Mouse (Mus musculus) hindbrain, embryonic 15.5 days (tissue): ENCODE data around the gene Echdc3. TPM values are rescaled to one million over a fixed set of nuclear protein-coding genes. Genes with fewer than 3 reads are reported as not detected.

Experiments used
- ATAC-seq: fragments of 200-750 bp; cut with Nextera tagmentation; 2 replicates; pipeline ENCODE4 v1.8.0; 2017; ENCODE audit warnings: low read depth, moderate number of reproducible peaks, moderate TSS enrichment; ENCODE audit not compliant: low FRiP score
- H3K27ac ChIP-seq: fragments of 300-500 bp; sonication (generic); replicated peaks from 2 replicates; pipeline ENCODE4 v1.5.1; 2015; ENCODE audit warnings: mild to moderate bottlenecking, inconsistent platforms
- H3K27me3 ChIP-seq: fragments of 300-500 bp; sonication (generic); 2 replicates; pipeline ENCODE4 v1.6.1; 2015; ENCODE audit warnings: control low read depth, inconsistent platforms
- H3K36me3 ChIP-seq: fragments of 300-500 bp; sonication (generic); 2 replicates; pipeline ENCODE4 v1.6.1; 2015; ENCODE audit warnings: control low read depth, inconsistent platforms
- H3K4me1 ChIP-seq: fragments of 300-500 bp; sonication (generic); replicated peaks from 2 replicates; pipeline ENCODE4 v1.6.1; 2015; ENCODE audit warnings: control low read depth, inconsistent platforms
- H3K4me2 ChIP-seq: fragments of 300-500 bp; sonication (generic); 2 replicates; pipeline ENCODE4 v1.6.1; 2015; ENCODE audit warnings: moderate library complexity, mild to moderate bottlenecking, inconsistent platforms
- H3K4me3 ChIP-seq: fragments of 300-500 bp; sonication (generic); 2 replicates; pipeline ENCODE4 v1.5.1; 2015; ENCODE audit warnings: mild to moderate bottlenecking, inconsistent platforms
- H3K9ac ChIP-seq: fragments of 300-500 bp; sonication (generic); 2 replicates; pipeline ENCODE4 v1.6.1; 2015; ENCODE audit warnings: inconsistent platforms
- H3K9me3 ChIP-seq: fragments of 300-500 bp; sonication (generic); 2 replicates; pipeline ENCODE4 v1.6.1; 2016; ENCODE audit warnings: control low read depth, inconsistent platforms
- WGBS: fragments of 180-500 bp; shearing (Covaris S2); methylation state at CpG from one replicate; pipeline ENCODE4 v1.1.7; 2015; 5-methylcytosine and 5-hydroxymethylcytosine counted together
- polyA plus RNA-seq: library from polyadenylated mRNA; unstranded; fragments of >200 nt; fragmentation: Nextera tagmentation; extraction: Ambion mirVana; gene quantifications from 2 replicates; pipeline ENCODE4 v1.2.1, GENCODE M21; 2015

Echdc3 gene
- polyA plus RNA-seq, 1 experiment from 2014 or later = 1.3 TPM

- H3K4me3 ChIP-seq = no peak overlapping the region
- H3K27me3 ChIP-seq = no peaks in the 10 kb centered on the region
- no peak overlapping the region for H3K9ac ChIP-seq
- ATAC-seq = no peak
- 94% methylated on average over 5 of the region's 5 CpGs for WGBS
- 0 out of 2 replicates have a peak, but pooled peaks cover 2% of the 10 kb centered on the region for H3K9me3 ChIP-seq
- no peaks in the 10 kb centered on the region for H3K36me3 ChIP-seq
- no peak overlapping the region for H3K27ac ChIP-seq
- no peaks in the 10 kb centered on the region for H3K4me1 ChIP-seq
- no peak overlapping the region for H3K4me2 ChIP-seq
Measured at GRCm38 (mm10) chr2:6241446-6241845, 28.6 kb upstream of the Echdc3 start.

GRCm38 (mm10) chr2:6240072-6240471, 27.2 kb upstream of the Echdc3 start:
- no peaks in the 10 kb centered on the region for H3K27me3 ChIP-seq
- no peak overlapping the region for H3K4me2 ChIP-seq
- H3K36me3 ChIP-seq = no peaks in the 10 kb centered on the region
- no peaks in the 10 kb centered on the region for H3K4me1 ChIP-seq
- no peak overlapping the region for H3K4me3 ChIP-seq
- no peak for ATAC-seq
- H3K27ac ChIP-seq = no peak overlapping the region
- 81% methylated on average over 1 of the region's 1 CpGs for WGBS
- H3K9ac ChIP-seq = no peak overlapping the region
- H3K9me3 ChIP-seq = no peaks in the 10 kb centered on the region

GRCm38 (mm10) chr2:6239333-6239732, 26.5 kb upstream of the Echdc3 start:
- no peaks in the 10 kb centered on the region for H3K9me3 ChIP-seq
- no peaks in the 10 kb centered on the region for H3K4me1 ChIP-seq
- H3K9ac ChIP-seq = no peak overlapping the region
- H3K4me3 ChIP-seq = no peak overlapping the region
- no peaks in the 10 kb centered on the region for H3K27me3 ChIP-seq
- H3K4me2 ChIP-seq = no peak overlapping the region
- ATAC-seq = no peak
- H3K27ac ChIP-seq = no peak overlapping the region
- WGBS = 68% methylated on average over 4 of the region's 4 CpGs
- H3K36me3 ChIP-seq = no peaks in the 10 kb centered on the region

- H3K27ac ChIP-seq = no peak overlapping the region
- 71% methylated on average over 2 of the region's 2 CpGs for WGBS
- H3K9ac ChIP-seq = no peak overlapping the region
- H3K4me3 ChIP-seq = no peak overlapping the region
- ATAC-seq = no peak
- H3K36me3 ChIP-seq = no peaks in the 10 kb centered on the region
- no peaks in the 10 kb centered on the region for H3K4me1 ChIP-seq
- H3K9me3 ChIP-seq = no peaks in the 10 kb centered on the region
- no peak overlapping the region for H3K4me2 ChIP-seq
- no peaks in the 10 kb centered on the region for H3K27me3 ChIP-seq
Measured at GRCm38 (mm10) chr2:6238679-6239078, 25.8 kb upstream of the Echdc3 start.

- ATAC-seq = no peak
- WGBS = 62% methylated on average over 4 of the region's 4 CpGs
Measured at GRCm38 (mm10) chr2:6238244-6238643, 25.4 kb upstream of the Echdc3 start.

GRCm38 (mm10) chr2:6233353-6233752, 20.5 kb upstream of the Echdc3 start:
- Histone ChIP-seq H3K4me1 (no peaks in the 10 kb centered on the region), H3K27me3 (no peaks in the 10 kb centered on the region), H3K9ac (no peak overlapping the region), H3K27ac (no peak overlapping the region), H3K4me2 (no peak overlapping the region), H3K9me3 (no peaks in the 10 kb centered on the region), H3K4me3 (no peak overlapping the region), H3K36me3 (no peaks in the 10 kb centered on the region)
- ATAC-seq = no peak
- 63% methylated on average over 6 of the region's 6 CpGs for WGBS

More at GRCm38 (mm10) chr2:6238244-6238643, 25.4 kb upstream of the Echdc3 start:
- Histone ChIP-seq H3K9ac (no peak overlapping the region), H3K4me2 (no peak overlapping the region), H3K27ac (no peak overlapping the region), H3K4me3 (no peak overlapping the region), H3K4me1 (no peaks in the 10 kb centered on the region), H3K9me3 (no peaks in the 10 kb centered on the region), H3K36me3 (no peaks in the 10 kb centered on the region), H3K27me3 (no peaks in the 10 kb centered on the region)

- Histone ChIP-seq H3K36me3 (no peaks in the 10 kb centered on the region), H3K27ac (no peak overlapping the region), H3K27me3 (no peaks in the 10 kb centered on the region), H3K9ac (no peak overlapping the region), H3K9me3 (no peaks in the 10 kb centered on the region), H3K4me3 (no peak overlapping the region), H3K4me2 (no peak overlapping the region), H3K4me1 (no peaks in the 10 kb centered on the region)
- WGBS = 85% methylated on average over 7 of the region's 7 CpGs
- no peak for ATAC-seq
Measured at GRCm38 (mm10) chr2:6232755-6233154, 19.9 kb upstream of the Echdc3 start.

GRCm38 (mm10) chr2:6230865-6231264, 18.0 kb upstream of the Echdc3 start:
- no peak overlapping the region for H3K4me3 ChIP-seq
- no peak overlapping the region for H3K27ac ChIP-seq
- WGBS = 79% methylated on average over 6 of the region's 6 CpGs
- H3K9me3 ChIP-seq = no peaks in the 10 kb centered on the region
- no peak for ATAC-seq
- no peaks in the 10 kb centered on the region for H3K27me3 ChIP-seq
- peaks cover 9% of the 10 kb centered on the region; the same call in 1 of the 2 replicates for H3K4me1 ChIP-seq
- no peaks in the 10 kb centered on the region for H3K36me3 ChIP-seq
- H3K9ac ChIP-seq = no peak overlapping the region
- H3K4me2 ChIP-seq = no peak overlapping the region

- Histone ChIP-seq H3K4me3 (no peak overlapping the region), H3K4me2 (no peak overlapping the region), H3K9ac (no peak overlapping the region), H3K27me3 (no peaks in the 10 kb centered on the region), H3K36me3 (no peaks in the 10 kb centered on the region), H3K9me3 (no peaks in the 10 kb centered on the region), H3K4me1 (peaks cover 9% of the 10 kb centered on the region; the same call in 1 of the 2 replicates), H3K27ac (no peak overlapping the region)
- peak; percentile 62; the same call in 1 of the 2 replicates for ATAC-seq
- 68% methylated on average over 5 of the region's 5 CpGs for WGBS
Measured at GRCm38 (mm10) chr2:6229597-6230290, 16.9 kb upstream of the Echdc3 start.

- Histone ChIP-seq H3K36me3 (no peaks in the 10 kb centered on the region), H3K27ac (peak overlapping the region; percentile 6; the same call in 1 of the 2 replicates), H3K4me2 (no peak overlapping the region), H3K9ac (no peak overlapping the region), H3K4me1 (peaks cover 9% of the 10 kb centered on the region; the same call in 1 of the 2 replicates), H3K27me3 (no peaks in the 10 kb centered on the region), H3K4me3 (no peak overlapping the region), H3K9me3 (no peaks in the 10 kb centered on the region)
- no peak for ATAC-seq
- 77% methylated on average over 7 of the region's 7 CpGs for WGBS
Measured at GRCm38 (mm10) chr2:6227059-6227445, 14.2 kb upstream of the Echdc3 start.

GRCm38 (mm10) chr2:6226361-6227058, 13.7 kb upstream of the Echdc3 start:
- H3K36me3 ChIP-seq = no peaks in the 10 kb centered on the region
- 62% methylated on average over 10 of the region's 10 CpGs for WGBS

GRCm38 (mm10) chr2:6220141-6220805, 7.4 kb upstream of the Echdc3 start:
- Histone ChIP-seq H3K27me3 (no peaks in the 10 kb centered on the region), H3K4me1 (no peaks in the 10 kb centered on the region), H3K4me2 (no peak overlapping the region), H3K9me3 (no peaks in the 10 kb centered on the region), H3K4me3 (no peak overlapping the region), H3K27ac (no peak overlapping the region), H3K36me3 (no peaks in the 10 kb centered on the region), H3K9ac (no peak overlapping the region)
- 15% methylated on average over 4 of the region's 4 CpGs for WGBS
- ATAC-seq = peak; percentile 76

More at GRCm38 (mm10) chr2:6226361-6227058, 13.7 kb upstream of the Echdc3 start:
- Histone ChIP-seq H3K27me3 (no peaks in the 10 kb centered on the region), H3K27ac (peak overlapping the region; percentile 6; the same call in 1 of the 2 replicates), H3K4me3 (no peak overlapping the region), H3K9me3 (no peaks in the 10 kb centered on the region), H3K9ac (no peak overlapping the region), H3K4me2 (no peak overlapping the region), H3K4me1 (peaks cover 9% of the 10 kb centered on the region; the same call in 1 of the 2 replicates)
- ATAC-seq = peak; percentile 52
